Mouse (Mus musculus): Measurements from ENCODE around the gene Slc16a5. TPM values are rescaled to one million over a fixed set of nuclear protein-coding genes. Genes with fewer than 3 reads are reported as not detected.

Slc16a5 gene
- polyA plus RNA-seq (2015; fragmentation: Nextera tagmentation; extraction: Ambion mirVana) = 0.15 and 0.19 TPM in 2 replicates

DNA sequence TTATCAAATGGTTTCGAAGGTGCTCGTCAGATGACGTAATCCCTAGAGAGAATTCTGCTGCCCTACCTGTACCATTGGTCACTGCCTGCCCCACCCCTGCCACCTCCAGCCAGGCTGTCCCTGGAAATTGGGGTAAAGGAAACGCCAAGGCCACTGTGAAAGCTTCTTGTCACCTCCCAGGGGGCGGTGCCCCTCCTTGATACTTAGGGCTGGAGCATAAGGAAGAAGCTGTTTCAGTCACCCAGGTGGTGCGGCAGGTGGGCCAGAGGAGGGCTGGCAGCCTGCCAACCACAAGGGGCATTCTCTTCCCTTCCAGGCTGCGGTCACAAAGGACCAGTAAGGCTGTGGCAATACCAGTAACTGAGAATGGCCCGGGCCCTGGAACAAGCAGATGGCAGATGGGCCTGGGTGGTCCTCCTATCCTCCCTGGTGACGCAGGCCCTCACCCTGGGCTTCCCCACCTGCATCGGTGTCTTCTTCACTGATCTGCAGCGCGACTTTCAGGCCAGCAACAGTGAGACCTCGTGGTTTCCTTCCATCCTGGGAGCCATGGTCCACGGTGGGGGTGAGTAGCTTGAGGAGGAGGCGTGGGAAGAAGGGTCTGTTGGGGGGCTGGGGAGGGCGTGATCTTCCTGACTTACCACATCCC lies at the start of gene Slc16a5:
Gene Slc16a5, plus strand, starts transcription at position 232 of the 649 bp plus-strand sequence.
- no peak within 1 kb of the TSS for H3K4me2 ChIP-seq (replicated peaks)
- H3K27ac ChIP-seq = no peak within 1 kb of the TSS
- H3K9ac ChIP-seq = no peak within 1 kb of the TSS
- H3K9me3 ChIP-seq = no peaks in the 10 kb centered on the region
- no peak within 1 kb of the TSS for H3K4me3 ChIP-seq
- no peak for ATAC-seq (ENCODE audit: low FRiP score, low read depth)
- peaks cover 14% of the 10 kb centered on the region for H3K4me1 ChIP-seq
- H3K27me3 ChIP-seq = 0 out of 2 replicates have a peak, but pooled peaks cover 4% of the 10 kb centered on the region
- H3K36me3 ChIP-seq = no peaks in the 10 kb centered on the region
- WGBS = 71% methylated on average over 16 of the region's 16 CpGs

DNA sequence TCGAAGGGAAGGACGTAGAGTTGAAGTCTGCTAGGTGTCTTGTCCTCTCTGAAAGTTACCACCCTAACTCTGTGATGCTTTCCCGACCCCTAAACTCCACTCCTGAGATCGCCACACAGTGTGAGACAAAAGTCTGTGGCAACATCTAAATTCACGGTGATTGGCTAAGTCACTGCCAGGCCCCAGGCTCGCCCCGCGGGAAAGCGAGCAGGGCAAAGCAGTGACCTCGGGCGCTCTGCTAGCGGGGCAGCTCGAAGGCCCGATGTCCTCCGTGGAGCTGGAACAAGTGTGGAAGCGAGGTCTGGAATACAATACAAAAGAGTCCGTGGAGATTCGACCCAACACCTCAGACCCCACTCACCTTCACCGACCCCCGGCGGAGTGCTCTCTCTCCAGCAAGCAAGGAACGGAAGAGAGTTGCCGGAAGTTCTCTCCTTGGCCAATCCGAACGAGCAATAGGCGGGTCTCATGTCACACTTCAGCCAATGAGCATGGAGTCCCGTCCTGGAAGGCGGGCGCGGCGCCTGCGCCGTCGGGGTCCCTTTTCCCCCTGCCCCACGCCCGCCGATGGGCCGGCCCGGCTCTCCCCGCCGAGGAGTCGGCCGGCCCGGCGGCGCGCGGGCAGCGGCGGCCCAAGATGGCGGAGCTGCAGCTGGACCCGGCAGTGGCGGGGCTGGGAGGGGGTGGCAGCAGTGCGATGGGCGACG lies 42.6 kb upstream of the Slc16a5 start, which contains the start of the genes Atp5h and Kctd2:
Gene Atp5h, minus strand, starts transcription at position 432 of the 707 bp plus-strand sequence.
Gene Kctd2, plus strand, starts transcription at position 598 of the 707 bp plus-strand sequence.
- peak within 1 kb of the TSS; percentile 85 for H3K27ac ChIP-seq
- peaks cover 35% of the 10 kb centered on the region for H3K4me1 ChIP-seq
- H3K9me3 ChIP-seq = no peaks in the 10 kb centered on the region
- no peaks in the 10 kb centered on the region for H3K27me3 ChIP-seq
- H3K4me2 ChIP-seq (replicated peaks) = peak within 1 kb of the TSS; percentile 98
- peak; percentile 98 for ATAC-seq (ENCODE audit: low FRiP score, low read depth)
- H3K9ac ChIP-seq = peak within 1 kb of the TSS; percentile 97
- H3K4me3 ChIP-seq = peak within 1 kb of the TSS; percentile 87
- peaks cover 47% of the 10 kb centered on the region for H3K36me3 ChIP-seq
- WGBS = under 1% methylated on average over 56 of the region's 56 CpGs

DNA sequence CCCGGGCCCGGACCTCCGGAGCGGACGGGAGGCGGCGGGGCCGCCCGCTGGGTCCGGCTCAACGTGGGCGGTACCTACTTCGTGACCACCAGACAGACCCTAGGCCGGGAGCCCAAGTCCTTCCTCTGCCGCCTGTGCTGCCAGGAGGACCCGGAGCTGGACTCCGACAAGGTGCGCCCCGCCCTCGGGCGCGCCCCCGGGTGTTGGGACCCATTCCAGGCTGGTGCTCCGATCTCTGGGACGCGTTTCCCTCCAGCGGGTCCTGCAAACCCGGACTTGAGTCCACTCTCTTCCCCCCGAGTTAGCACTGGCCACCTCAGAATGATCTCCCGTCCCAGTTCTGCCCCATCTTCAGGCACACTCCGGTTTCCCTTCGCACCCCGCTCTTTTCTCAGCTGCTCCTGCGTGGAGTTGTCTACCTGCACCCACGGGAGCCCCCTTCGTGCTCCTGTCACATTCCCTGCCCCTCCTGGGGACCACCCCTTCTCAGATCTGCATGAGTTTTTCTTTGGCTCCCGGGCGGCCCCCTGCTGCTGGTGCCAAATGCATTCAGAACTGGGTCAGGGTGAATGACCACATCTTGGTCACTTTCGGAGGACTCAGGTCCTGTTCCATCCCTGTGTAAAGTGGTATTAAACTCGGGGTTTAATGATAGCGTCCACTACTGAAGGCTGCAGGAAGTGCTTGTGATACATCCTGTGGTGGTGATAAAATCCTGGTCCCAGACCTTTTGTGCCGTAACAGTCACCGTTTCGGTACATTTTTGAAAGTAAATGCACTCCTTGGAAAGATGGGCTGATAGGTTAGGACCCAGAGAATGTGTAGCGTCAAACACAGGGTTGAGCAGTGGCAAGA lies 41.7 kb upstream of the Slc16a5 start:
- peak; percentile 60 for ATAC-seq (ENCODE audit: low FRiP score, low read depth)
- Histone ChIP-seq H3K9me3 (no peaks in the 10 kb centered on the region), H3K9ac (peak overlapping the region; percentile 97), H3K27me3 (no peaks in the 10 kb centered on the region), H3K27ac (peak overlapping the region; percentile 85), H3K4me1 (peaks cover 44% of the 10 kb centered on the region), H3K4me3 (peak overlapping the region; percentile 87), H3K4me2 (replicated peaks) (peak overlapping the region; percentile 98), H3K36me3 (peaks cover 47% of the 10 kb centered on the region)
- under 1% methylated on average over 44 of the region's 45 CpGs for WGBS

DNA sequence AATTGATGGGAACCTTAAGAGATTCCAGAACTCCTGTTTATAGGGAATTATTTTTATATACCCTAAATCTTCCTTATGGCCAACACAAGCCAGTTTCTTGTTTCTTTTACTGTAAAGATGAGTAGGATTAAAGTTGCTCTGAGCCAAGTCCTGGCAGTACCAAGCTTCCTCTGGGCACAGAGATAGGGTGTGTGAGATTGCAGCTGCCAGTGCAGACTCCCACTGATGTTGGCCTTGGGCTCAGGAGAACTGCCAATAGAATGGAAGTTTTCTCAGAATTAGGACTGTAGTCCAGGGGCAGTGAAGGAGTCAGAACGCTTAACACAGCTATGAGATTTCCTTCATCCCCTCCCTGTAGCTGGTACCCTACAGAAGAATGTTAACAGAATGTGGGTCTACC lies 40.9 kb upstream of the Slc16a5 start:
- Histone ChIP-seq H3K9me3 (no peaks in the 10 kb centered on the region), H3K36me3 (peaks cover 47% of the 10 kb centered on the region), H3K27ac (no peak overlapping the region), H3K27me3 (no peaks in the 10 kb centered on the region), H3K9ac (peak overlapping the region; percentile 51; the same call in 1 of the 2 replicates), H3K4me2 (replicated peaks) (peak overlapping the region; percentile 98), H3K4me1 (peaks cover 44% of the 10 kb centered on the region), H3K4me3 (peak overlapping the region; percentile 87)
- WGBS = 46% methylated on average over 1 of the region's 1 CpGs
- no peak for ATAC-seq (ENCODE audit: low FRiP score, low read depth)

DNA sequence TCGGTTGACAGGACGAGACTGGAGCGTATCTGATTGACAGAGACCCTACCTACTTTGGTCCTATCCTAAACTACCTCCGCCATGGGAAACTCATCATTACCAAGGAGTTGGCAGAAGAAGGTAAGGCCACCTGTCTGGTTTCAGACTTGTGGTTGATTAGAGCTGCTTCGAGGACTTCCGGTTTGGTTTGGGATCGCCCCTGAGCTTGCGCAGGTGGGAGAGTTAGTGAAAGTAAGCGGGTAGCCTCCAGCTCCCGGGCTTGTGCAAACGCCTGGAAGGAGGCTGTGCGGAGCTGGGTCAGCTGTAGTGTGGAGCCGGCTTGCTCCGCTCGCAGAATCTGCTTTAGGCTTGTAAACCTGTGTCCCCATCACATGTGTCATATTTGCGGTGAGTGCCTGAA lies 40.3 kb upstream of the Slc16a5 start:
- H3K36me3 ChIP-seq = peaks cover 47% of the 10 kb centered on the region

DNA sequence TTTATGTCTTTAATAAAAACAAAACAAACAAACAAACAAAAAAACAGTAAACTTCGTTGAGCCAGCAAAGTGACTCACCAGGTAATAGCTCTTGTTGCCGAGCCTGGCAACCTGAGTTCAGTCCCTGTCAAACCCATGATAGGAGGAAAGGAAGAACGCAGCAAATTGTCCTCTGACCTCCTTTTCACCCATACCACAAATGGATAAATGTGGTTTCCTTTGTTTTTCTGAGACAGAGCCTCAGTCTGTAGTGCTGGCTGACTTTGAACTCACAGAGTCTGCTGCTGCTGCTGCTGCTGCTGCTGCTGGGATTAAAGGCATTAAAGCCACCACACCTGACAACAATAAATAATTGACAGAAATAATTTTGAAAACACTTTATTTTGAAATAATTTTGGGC lies 39.2 kb upstream of the Slc16a5 start:
- peaks cover 53% of the 10 kb centered on the region for H3K4me1 ChIP-seq
- no peak overlapping the region for H3K4me2 ChIP-seq (replicated peaks)
- H3K27me3 ChIP-seq = no peaks in the 10 kb centered on the region
- no peak overlapping the region for H3K9ac ChIP-seq
- no peaks in the 10 kb centered on the region for H3K9me3 ChIP-seq
- no peak overlapping the region for H3K27ac ChIP-seq
- ATAC-seq (ENCODE audit: low FRiP score, low read depth) = no peak
- peaks cover 45% of the 10 kb centered on the region for H3K36me3 ChIP-seq
- 82% methylated on average over 3 of the region's 3 CpGs for WGBS
- no peak overlapping the region for H3K4me3 ChIP-seq

More for the DNA sequence above, 40.3 kb upstream of the Slc16a5 start:
- Histone ChIP-seq H3K4me3 (no peak overlapping the region), H3K9ac (peak overlapping the region; percentile 51; the same call in 1 of the 2 replicates), H3K4me2 (replicated peaks) (0 out of 2 replicates have a peak overlapping the region, but pooled peaks have one; percentile 7), H3K27ac (no peak overlapping the region), H3K9me3 (no peaks in the 10 kb centered on the region), H3K27me3 (no peaks in the 10 kb centered on the region), H3K4me1 (peaks cover 44% of the 10 kb centered on the region)
- ATAC-seq (ENCODE audit: low FRiP score, low read depth) = no peak
- 83% methylated on average over 16 of the region's 16 CpGs for WGBS

DNA sequence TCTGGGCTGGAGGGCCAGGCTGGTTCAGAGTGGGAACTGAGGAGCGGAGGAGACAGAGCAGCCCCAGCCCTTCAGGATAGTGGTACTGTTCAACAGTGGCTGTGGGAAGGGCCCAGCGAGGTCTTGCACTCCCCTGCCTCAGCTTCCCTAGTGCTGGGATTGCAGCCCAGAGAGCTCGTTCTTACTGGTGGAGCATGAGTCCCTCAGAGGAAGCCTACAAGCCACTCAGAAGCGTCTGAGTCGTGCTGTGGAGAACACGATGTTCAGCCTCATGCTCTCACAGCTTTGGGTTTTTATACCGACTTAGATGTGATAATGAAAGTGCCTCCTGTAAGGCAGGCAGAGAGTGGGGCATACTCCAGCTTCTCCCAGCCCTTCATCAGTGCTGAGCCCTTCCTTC lies 37.6 kb upstream of the Slc16a5 start:
- H3K27ac ChIP-seq = no peak overlapping the region
- no peak overlapping the region for H3K9ac ChIP-seq
- H3K36me3 ChIP-seq = peaks cover 59% of the 10 kb centered on the region
- WGBS = 86% methylated on average over 7 of the region's 7 CpGs
- H3K4me1 ChIP-seq = peaks cover 43% of the 10 kb centered on the region
- ATAC-seq (ENCODE audit: low FRiP score, low read depth) = no peak
- no peaks in the 10 kb centered on the region for H3K9me3 ChIP-seq
- no peaks in the 10 kb centered on the region for H3K27me3 ChIP-seq
- H3K4me3 ChIP-seq = no peak overlapping the region
- H3K4me2 ChIP-seq (replicated peaks) = no peak overlapping the region

DNA sequence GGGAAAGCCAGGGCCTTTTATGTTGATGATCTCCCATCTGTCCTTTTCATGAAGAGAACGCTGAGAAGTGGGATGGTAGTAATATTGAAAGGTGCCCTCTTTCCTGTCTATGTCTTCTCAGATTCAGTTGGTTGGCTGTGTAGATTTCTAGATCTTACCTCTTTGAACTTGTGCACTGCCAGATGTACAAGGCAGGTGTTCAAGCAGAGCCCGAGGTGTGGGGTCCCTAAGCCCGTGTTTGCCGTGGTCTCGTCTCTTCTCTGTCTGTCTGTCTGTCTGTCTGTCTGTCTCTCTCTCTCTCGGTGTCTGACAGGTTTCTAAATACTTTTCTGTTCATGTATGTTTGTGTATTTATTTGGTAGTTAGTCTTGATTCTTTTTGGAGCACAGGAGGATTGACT lies 36.6 kb upstream of the Slc16a5 start:
- H3K36me3 ChIP-seq = peaks cover 69% of the 10 kb centered on the region
- H3K27ac ChIP-seq = no peak overlapping the region
- no peaks in the 10 kb centered on the region for H3K9me3 ChIP-seq
- ATAC-seq (ENCODE audit: low FRiP score, low read depth) = no peak
- H3K4me2 ChIP-seq (replicated peaks) = no peak overlapping the region
- no peak overlapping the region for H3K9ac ChIP-seq
- H3K4me1 ChIP-seq = peaks cover 41% of the 10 kb centered on the region
- no peaks in the 10 kb centered on the region for H3K27me3 ChIP-seq
- no peak overlapping the region for H3K4me3 ChIP-seq
- WGBS = 79% methylated on average over 6 of the region's 6 CpGs

DNA sequence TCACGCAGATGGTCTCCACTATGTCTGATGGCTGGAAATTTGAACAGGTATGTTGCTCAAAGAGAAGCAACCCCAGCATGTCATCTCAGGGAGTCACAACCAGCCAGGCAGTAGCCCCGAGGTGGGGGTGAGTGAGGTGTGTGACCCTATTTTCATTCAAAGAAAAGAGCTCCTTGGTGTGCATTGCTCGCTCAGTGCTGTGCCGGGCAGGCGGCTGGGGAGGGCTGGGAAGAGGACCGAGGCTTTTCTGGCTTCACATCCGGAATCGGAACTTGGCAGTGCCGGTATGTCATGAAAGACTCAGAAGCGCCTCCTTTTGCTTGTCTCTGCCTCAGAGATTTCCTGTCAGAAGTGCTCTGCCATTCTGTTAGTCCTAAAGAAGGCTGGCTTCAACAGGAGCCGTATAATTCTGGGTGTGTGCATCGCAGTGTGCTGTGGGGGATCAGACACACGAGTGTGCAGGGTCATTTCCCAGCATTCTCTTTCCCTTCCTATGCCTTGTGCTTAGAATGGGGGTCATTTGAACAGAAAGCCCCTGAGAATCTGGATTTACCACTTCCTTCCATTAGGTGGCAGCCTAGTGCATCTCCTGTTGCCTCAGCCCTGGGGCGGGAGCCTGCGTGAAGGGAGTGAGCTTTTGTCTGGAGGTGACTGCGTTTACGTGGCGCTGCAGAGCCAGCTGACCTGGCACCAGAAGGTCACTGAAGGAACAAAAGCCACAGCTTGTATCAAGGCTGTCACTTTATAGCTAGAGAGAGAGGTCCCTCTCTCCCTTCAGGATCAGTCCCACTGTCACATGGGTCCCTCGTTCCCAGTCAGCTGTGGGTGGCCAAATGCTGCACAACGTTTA lies 34.6 kb upstream of the Slc16a5 start:
- H3K4me1 ChIP-seq = peaks cover 21% of the 10 kb centered on the region
- peaks cover 89% of the 10 kb centered on the region for H3K36me3 ChIP-seq
- H3K27me3 ChIP-seq = no peaks in the 10 kb centered on the region
- WGBS = 41% methylated on average over 20 of the region's 20 CpGs
- no peak overlapping the region for H3K4me3 ChIP-seq
- peak; percentile 72 for ATAC-seq (ENCODE audit: low FRiP score, low read depth)
- H3K9ac ChIP-seq = no peak overlapping the region; the same call in 1 of the 2 replicates
- H3K9me3 ChIP-seq = no peaks in the 10 kb centered on the region
- peak overlapping the region; percentile 36; the same call in 1 of the 2 replicates for H3K4me2 ChIP-seq (replicated peaks)
- H3K27ac ChIP-seq = peak overlapping the region; percentile 22; the same call in 1 of the 2 replicates

DNA sequence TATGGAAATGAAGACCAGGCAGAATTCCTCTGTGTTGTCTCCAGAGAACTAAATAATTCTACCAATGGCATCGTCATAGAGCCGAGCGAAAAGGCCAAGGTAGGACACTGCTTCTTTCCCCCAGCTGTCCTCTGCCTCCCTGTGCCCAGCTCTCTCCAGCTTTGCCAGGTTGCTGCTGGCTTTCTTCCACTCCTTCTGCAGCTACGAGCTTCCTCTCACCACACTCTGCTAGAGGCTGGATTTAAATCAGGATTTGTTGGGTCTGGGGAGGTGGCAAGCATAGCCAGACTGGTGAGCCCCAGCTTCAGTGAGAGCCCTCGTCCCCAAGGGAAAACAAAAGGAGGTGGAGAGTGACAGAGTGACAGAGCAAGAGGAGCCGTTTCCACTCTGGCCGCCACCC lies 33.0 kb upstream of the Slc16a5 start:
- peaks cover 83% of the 10 kb centered on the region for H3K36me3 ChIP-seq
- 89% methylated on average over 7 of the region's 7 CpGs for WGBS
- ATAC-seq (ENCODE audit: low FRiP score, low read depth) = no peak

DNA sequence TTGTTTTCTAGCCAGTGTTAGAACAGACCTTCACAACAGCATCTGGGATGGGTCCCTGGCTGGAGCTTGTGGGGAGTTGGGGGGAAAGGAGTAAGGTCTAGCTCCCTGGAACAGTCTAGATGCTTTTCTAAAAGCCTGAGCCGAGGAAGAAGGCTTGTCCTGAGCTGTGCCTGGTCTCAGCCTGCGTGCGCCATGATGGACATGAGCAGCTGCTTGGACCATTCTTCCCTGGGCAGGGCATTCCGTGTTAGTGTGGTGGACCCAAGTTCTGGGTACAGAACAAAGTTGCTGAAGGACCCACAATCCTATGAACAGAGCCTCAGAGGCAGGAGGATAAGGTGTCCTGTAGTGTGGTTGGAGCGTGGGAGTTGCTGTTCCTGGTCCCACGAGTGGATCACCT lies 31.7 kb upstream of the Slc16a5 start:
- H3K4me2 ChIP-seq (replicated peaks) = no peak overlapping the region
- ATAC-seq (ENCODE audit: low FRiP score, low read depth) = no peak
- H3K4me3 ChIP-seq = no peak overlapping the region
- 94% methylated on average over 6 of the region's 6 CpGs for WGBS
- H3K9me3 ChIP-seq = no peaks in the 10 kb centered on the region
- peaks cover 72% of the 10 kb centered on the region for H3K36me3 ChIP-seq
- no peaks in the 10 kb centered on the region for H3K27me3 ChIP-seq
- no peak overlapping the region for H3K9ac ChIP-seq
- H3K4me1 ChIP-seq = peaks cover 13% of the 10 kb centered on the region
- H3K27ac ChIP-seq = no peak overlapping the region

More for the DNA sequence above, 33.0 kb upstream of the Slc16a5 start:
- Histone ChIP-seq H3K9ac (no peak overlapping the region), H3K27me3 (no peaks in the 10 kb centered on the region), H3K4me3 (no peak overlapping the region), H3K4me1 (peaks cover 21% of the 10 kb centered on the region), H3K4me2 (replicated peaks) (no peak overlapping the region), H3K27ac (no peak overlapping the region), H3K9me3 (no peaks in the 10 kb centered on the region)
